Mouse (Mus musculus) heart, embryonic 12.5 days (tissue): ENCODE measurements around the gene Mrpl43. TPM values are rescaled to one million over a fixed set of nuclear protein-coding genes. Genes with fewer than 3 reads are reported as not detected.
"Not testable (repeated sequence)": the region's sequence is repeated elsewhere in the genome, so short reads cannot be mapped to it uniquely, and the experiment has no call there.

Experiments used
- ATAC-seq: fragments of 200-750 bp; cut with Nextera tagmentation; 2 replicates; pipeline ENCODE4 v1.8.0; 2017; ENCODE audit warnings: moderate TSS enrichment, moderate library complexity; ENCODE audit not compliant: insufficient number of reproducible peaks, low FRiP score
- H3K27ac ChIP-seq: fragments of 300-500 bp; sonication (generic); 2 replicates; pipeline ENCODE4 v1.5.1; 2016; ENCODE audit warnings: mild to moderate bottlenecking, moderate library complexity; ENCODE audit not compliant: poor library complexity, severe bottlenecking
- H3K27me3 ChIP-seq: fragments of 300-500 bp; sonication (generic); replicated peaks from 2 replicates; pipeline ENCODE4 v1.6.1; 2016; ENCODE audit warnings: mild to moderate bottlenecking, moderate library complexity
- H3K36me3 ChIP-seq: fragments of 300-500 bp; sonication (generic); 2 replicates; pipeline ENCODE4 v1.6.1; 2016; ENCODE audit warnings: mild to moderate bottlenecking, moderate library complexity
- H3K4me1 ChIP-seq: fragments of 300-500 bp; sonication (generic); replicated peaks from 2 replicates; pipeline ENCODE4 v1.6.1; 2016; ENCODE audit warnings: mild to moderate bottlenecking
- H3K4me2 ChIP-seq: fragments of 300-500 bp; sonication (generic); 2 replicates; pipeline ENCODE4 v1.6.1; 2016; ENCODE audit warnings: mild to moderate bottlenecking, moderate library complexity
- H3K4me3 ChIP-seq: fragments of 300-500 bp; sonication (generic); 2 replicates; pipeline ENCODE4 v1.5.1; 2016; ENCODE audit warnings: mild to moderate bottlenecking
- H3K9ac ChIP-seq: fragments of 300-500 bp; sonication (generic); 2 replicates; pipeline ENCODE4 v1.6.1; 2016; ENCODE audit warnings: mild to moderate bottlenecking, moderate library complexity
- H3K9me3 ChIP-seq: fragments of 300-500 bp; sonication (generic); replicated peaks from 2 replicates; pipeline ENCODE4 v1.6.1; 2016; ENCODE audit warnings: mild to moderate bottlenecking, moderate library complexity
- WGBS: fragments of 180-500 bp; shearing (Covaris S2); methylation state at CpG from one replicate; pipeline ENCODE4 v1.1.7; 2016; 5-methylcytosine and 5-hydroxymethylcytosine counted together
- polyA plus RNA-seq: library from polyadenylated mRNA; unstranded; fragments of >200 nt; fragmentation: Nextera tagmentation; extraction: Ambion mirVana; gene quantifications from 2 replicates; pipeline ENCODE4 v1.2.1, GENCODE M21; 2016

Gene Mrpl43
- polyA plus RNA-seq, 1 experiment from 2014 or later, result 66.8 TPM

DNA sequence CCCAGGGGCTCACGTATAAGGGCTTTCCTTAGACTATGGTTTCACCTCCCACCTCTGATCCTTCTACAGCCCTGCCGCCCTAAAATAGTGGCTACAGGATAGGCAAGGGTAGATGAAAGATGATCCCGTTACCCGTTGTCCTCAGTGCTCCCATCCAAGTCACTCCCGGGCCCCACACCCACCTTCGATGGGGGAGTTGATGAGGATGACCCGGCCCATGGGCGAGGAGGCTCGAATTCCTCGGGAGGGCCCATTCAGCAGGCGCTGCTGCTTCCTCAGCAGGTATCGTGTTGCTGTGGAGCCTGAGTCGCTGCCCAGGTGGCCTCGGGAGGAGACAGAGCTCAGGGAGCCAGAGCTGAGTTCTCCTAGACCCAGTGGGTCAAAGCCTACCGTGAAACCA lies 39.0 kb upstream of the Mrpl43 start:
- no peaks in the 10 kb centered on the region for H3K9me3 ChIP-seq
- H3K27me3 ChIP-seq, result peaks cover 61% of the 10 kb centered on the region
- H3K27ac ChIP-seq, result no peak overlapping the region
- H3K4me3 ChIP-seq, result no peak overlapping the region
- peaks cover 28% of the 10 kb centered on the region for H3K4me1 ChIP-seq
- H3K4me2 ChIP-seq, result no peak overlapping the region
- WGBS, result 35% methylated on average over 15 of the region's 15 CpGs
- no peak overlapping the region for H3K9ac ChIP-seq
- no peak for ATAC-seq
- H3K36me3 ChIP-seq, result peaks cover 6% of the 10 kb centered on the region; the same call in 1 of the 2 replicates

- 53% methylated on average over 11 of the region's 11 CpGs for WGBS
- ATAC-seq, result no peak
- Histone ChIP-seq H3K9me3 (no peaks in the 10 kb centered on the region), H3K4me2 (no peak overlapping the region), H3K27ac (no peak overlapping the region), H3K4me3 (no peak overlapping the region), H3K4me1 (peaks cover 27% of the 10 kb centered on the region), H3K36me3 (0 out of 2 replicates have a peak, but pooled peaks cover under 1% of the 10 kb centered on the region), H3K27me3 (peaks cover 69% of the 10 kb centered on the region), H3K9ac (no peak overlapping the region)
These were observed 38.2 kb upstream of the Mrpl43 start for GRCm38 (mm10) chr19:45044389-45044927.

GRCm38 (mm10) chr19:45040214-45040613 lies 34.0 kb upstream of the Mrpl43 start:
- no peak for ATAC-seq
- no peaks in the 10 kb centered on the region for H3K9me3 ChIP-seq
- no peak overlapping the region for H3K4me3 ChIP-seq
- no peak overlapping the region for H3K27ac ChIP-seq
- no peaks in the 10 kb centered on the region for H3K4me1 ChIP-seq
- peaks cover 95% of the 10 kb centered on the region for H3K27me3 ChIP-seq
- 40% methylated on average over 13 of the region's 13 CpGs for whole genome bisulfite sequencing
- no peak overlapping the region for H3K4me2 ChIP-seq
- H3K36me3 ChIP-seq, result no peaks in the 10 kb centered on the region
- H3K9ac ChIP-seq, result no peak overlapping the region

DNA sequence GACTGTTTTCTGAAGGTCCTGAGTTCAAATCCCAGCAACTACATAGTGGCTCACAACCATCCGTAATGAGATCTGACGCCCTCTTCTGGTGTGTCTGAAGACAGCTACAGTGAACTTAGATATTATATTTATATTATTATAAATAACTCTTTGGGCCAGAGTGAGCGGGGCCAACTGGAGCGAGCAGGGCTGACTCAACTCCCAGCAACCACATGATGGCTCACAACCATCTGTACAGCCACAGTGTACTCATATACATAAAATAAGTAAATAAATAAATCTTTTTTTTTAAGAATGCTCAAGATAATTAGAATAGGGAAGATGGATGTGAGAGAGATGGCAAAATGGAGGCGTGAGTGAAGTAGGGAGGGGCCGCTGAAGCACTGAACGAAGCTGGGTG lies 32.0 kb upstream of the Mrpl43 start:
- H3K4me2 ChIP-seq, H3K4me1 ChIP-seq, H3K9me3 ChIP-seq, H3K27ac ChIP-seq, H3K36me3 ChIP-seq, ATAC-seq, H3K4me3 ChIP-seq, H3K9ac ChIP-seq: not testable (repeated sequence)
- whole genome bisulfite sequencing, result 84% methylated on average over 7 of the region's 7 CpGs
- H3K27me3 ChIP-seq, result peaks cover 79% of the 10 kb centered on the region

GRCm38 (mm10) chr19:45036867-45037266 lies 30.6 kb upstream of the Mrpl43 start:
- Histone ChIP-seq H3K9ac (no peak overlapping the region), H3K36me3 (no peaks in the 10 kb centered on the region), H3K9me3 (no peaks in the 10 kb centered on the region), H3K4me2 (no peak overlapping the region), H3K4me1 (peaks cover 12% of the 10 kb centered on the region), H3K27ac (no peak overlapping the region), H3K27me3 (peaks cover 67% of the 10 kb centered on the region), H3K4me3 (no peak overlapping the region)
- ATAC-seq, result no peak
- 27% methylated on average over 16 of the region's 16 CpGs for WGBS

DNA sequence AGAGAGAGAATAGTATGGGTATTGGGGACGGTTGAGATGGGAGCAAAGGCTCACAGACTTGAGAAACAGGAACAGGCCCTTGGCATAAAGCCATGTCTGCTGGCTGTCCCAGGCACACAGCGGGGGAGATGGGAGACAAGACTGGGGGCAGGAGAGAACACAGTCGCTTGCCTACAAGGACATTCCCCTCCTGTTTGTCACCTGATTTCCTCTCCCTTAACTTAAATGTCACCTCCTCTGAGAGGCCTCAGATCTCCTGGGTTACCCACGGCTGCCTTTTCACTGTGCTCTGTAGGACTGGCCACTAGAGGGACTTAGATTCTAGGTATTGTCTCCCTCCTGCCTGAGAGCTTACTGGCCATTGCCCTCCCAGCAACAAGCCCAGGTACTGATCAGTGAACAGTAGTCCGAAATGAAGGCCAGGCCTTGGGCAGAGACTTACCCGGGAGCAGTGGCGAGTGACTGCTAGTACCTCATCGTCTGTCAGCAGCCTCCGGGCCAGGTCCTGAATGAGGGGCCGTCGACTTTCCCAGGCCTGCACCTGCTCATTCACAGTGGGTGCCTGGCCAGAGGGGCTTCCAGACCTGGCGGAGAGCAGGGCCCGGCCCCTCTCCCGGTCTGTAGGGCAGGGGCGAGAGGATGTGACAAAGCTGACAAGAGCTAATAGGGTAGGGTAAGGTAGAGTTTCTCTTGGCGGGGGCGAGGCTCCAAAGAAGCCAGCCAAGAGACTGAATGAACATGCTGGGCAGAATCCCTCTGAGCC lies 26.5 kb upstream of the Mrpl43 start:
- Histone ChIP-seq H3K27ac (no peak overlapping the region), H3K4me2 (no peak overlapping the region), H3K9me3 (no peaks in the 10 kb centered on the region), H3K27me3 (peaks cover 28% of the 10 kb centered on the region), H3K9ac (peak overlapping the region; percentile 17; the same call in 1 of the 2 replicates), H3K36me3 (peaks cover 10% of the 10 kb centered on the region), H3K4me3 (no peak overlapping the region), H3K4me1 (peaks cover 41% of the 10 kb centered on the region)
- 47% methylated on average over 17 of the region's 17 CpGs for WGBS
- ATAC-seq, result no peak

GRCm38 (mm10) chr19:45031780-45032179 lies 25.5 kb upstream of the Mrpl43 start:
- H3K27ac ChIP-seq, result no peak overlapping the region
- H3K4me3 ChIP-seq, result no peak overlapping the region
- WGBS, result 17% methylated on average over 4 of the region's 4 CpGs
- H3K4me1 ChIP-seq, result peaks cover 41% of the 10 kb centered on the region
- H3K36me3 ChIP-seq, result peaks cover 19% of the 10 kb centered on the region
- no peak for ATAC-seq
- H3K9ac ChIP-seq, result no peak overlapping the region
- no peaks in the 10 kb centered on the region for H3K9me3 ChIP-seq
- no peak overlapping the region for H3K4me2 ChIP-seq
- peaks cover 18% of the 10 kb centered on the region for H3K27me3 ChIP-seq

DNA sequence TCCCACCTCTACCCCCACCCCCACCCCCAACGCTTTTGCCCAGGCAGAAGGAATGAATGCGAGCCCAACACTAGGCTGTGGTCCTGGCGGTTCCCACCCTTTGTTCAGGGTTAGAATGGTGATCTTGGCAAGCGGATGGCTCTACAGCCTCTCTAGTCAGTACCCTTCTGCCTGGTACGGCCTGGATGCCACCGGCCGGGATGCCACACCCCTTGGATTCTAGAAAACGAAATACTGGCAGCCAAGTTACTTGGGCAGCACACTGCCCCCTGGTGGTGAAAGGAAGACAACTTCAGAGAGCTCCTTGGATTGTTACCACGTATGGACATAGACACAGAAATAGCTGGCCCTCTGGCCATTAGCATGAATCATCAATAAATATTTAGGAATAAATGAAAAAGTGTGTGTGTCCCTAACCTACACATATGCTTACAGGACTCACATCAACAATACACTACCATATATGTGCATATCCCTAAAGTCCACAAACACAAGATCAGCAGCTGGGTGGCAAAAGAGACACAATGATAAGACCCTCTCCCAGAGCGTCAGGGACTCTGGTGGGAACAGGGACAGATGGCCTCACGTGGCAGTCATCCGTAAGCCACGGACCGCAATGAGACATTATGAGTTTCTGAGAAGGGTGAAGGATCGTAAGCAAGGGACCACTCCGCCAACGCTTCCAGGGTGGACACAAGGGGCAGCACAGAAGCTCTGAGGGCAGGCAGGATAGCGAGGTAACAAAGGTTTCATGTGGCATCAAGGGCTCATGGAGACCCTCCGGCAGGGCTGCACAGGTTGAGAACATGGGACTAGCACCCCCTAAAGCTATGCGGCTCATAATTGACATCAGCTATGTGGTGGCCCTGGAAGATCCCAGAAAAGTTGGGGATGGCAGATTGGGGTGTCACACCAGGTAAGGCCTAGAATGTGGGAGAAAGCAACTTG lies 24.8 kb upstream of the Mrpl43 start:
- 41% methylated on average over 20 of the region's 20 CpGs for WGBS
- Histone ChIP-seq H3K4me1 (peaks cover 41% of the 10 kb centered on the region), H3K4me2 (peak overlapping the region; percentile 62), H3K36me3 (peaks cover 27% of the 10 kb centered on the region), H3K9me3 (no peaks in the 10 kb centered on the region), H3K9ac (peak overlapping the region; percentile 26; the same call in 1 of the 2 replicates), H3K27ac (no peak overlapping the region), H3K27me3 (peaks cover 11% of the 10 kb centered on the region), H3K4me3 (peak overlapping the region; percentile 13; the same call in 1 of the 2 replicates)
- ATAC-seq, result 0 out of 2 replicates have a peak, but pooled peaks have one; percentile 28

- H3K36me3 ChIP-seq, result peaks cover 36% of the 10 kb centered on the region
- no peak overlapping the region for H3K9ac ChIP-seq
- no peak overlapping the region for H3K4me3 ChIP-seq
- H3K27me3 ChIP-seq, result peaks cover 1% of the 10 kb centered on the region; the same call in 1 of the 2 replicates
- H3K4me2 ChIP-seq, result no peak overlapping the region
- H3K4me1 ChIP-seq, result peaks cover 41% of the 10 kb centered on the region
- ATAC-seq, result no peak
- WGBS, result 29% methylated on average over 8 of the region's 8 CpGs
- H3K27ac ChIP-seq, result no peak overlapping the region
- H3K9me3 ChIP-seq, result no peaks in the 10 kb centered on the region
These were observed 23.9 kb upstream of the Mrpl43 start for GRCm38 (mm10) chr19:45030111-45030510.

DNA sequence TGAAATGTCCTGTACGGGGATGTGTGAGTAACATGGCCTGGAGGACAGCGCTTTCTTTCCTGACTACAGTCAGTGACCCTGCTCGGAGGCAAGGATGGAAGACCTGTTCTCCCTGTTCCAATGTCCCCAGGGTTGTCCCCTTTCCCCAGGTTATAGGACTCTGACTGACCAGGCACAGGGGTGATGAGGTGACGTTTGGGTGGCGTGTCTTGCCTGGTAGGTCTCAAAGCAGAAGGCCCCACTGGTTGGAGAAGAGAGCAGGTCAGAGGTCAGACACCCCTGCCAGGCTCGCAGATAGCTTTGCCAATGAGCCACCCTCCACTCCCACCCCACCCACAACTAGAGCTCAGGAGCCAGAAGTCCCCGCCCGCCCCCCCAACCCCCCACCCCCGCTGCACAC lies 23.3 kb upstream of the Mrpl43 start:
- H3K27ac ChIP-seq, result no peak overlapping the region
- no peak for ATAC-seq
- 56% methylated on average over 9 of the region's 9 CpGs for WGBS

GRCm38 (mm10) chr19:45028746-45029145 lies 22.5 kb upstream of the Mrpl43 start:
- Histone ChIP-seq H3K27ac (no peak overlapping the region; the same call in 1 of the 2 replicates), H3K4me1 (peaks cover 41% of the 10 kb centered on the region)
- ATAC-seq, result no peak

More for the DNA sequence above, 23.3 kb upstream of the Mrpl43 start:
- no peak overlapping the region for H3K9ac ChIP-seq
- H3K9me3 ChIP-seq, result no peaks in the 10 kb centered on the region
- H3K4me1 ChIP-seq, result peaks cover 41% of the 10 kb centered on the region
- no peak overlapping the region for H3K4me2 ChIP-seq
- H3K4me3 ChIP-seq, result no peak overlapping the region
- H3K27me3 ChIP-seq, result no peaks in the 10 kb centered on the region
- peaks cover 40% of the 10 kb centered on the region for H3K36me3 ChIP-seq

More at GRCm38 (mm10) chr19:45028746-45029145, 22.5 kb upstream of the Mrpl43 start:
- WGBS, result 56% methylated on average over 19 of the region's 19 CpGs
- Histone ChIP-seq H3K4me2 (0 out of 2 replicates have a peak overlapping the region, but pooled peaks have one; percentile 14), H3K27me3 (no peaks in the 10 kb centered on the region), H3K9ac (0 out of 2 replicates have a peak overlapping the region, but pooled peaks have one; percentile 8), H3K36me3 (peaks cover 49% of the 10 kb centered on the region), H3K4me3 (no peak overlapping the region), H3K9me3 (no peaks in the 10 kb centered on the region)
